Mouse (Mus musculus): ENCODE measurements around the gene Hbb-y.
"Not testable (repeated sequence)": the region's sequence is repeated elsewhere in the genome, so short reads cannot be mapped to it uniquely, and the experiment has no call there.

Hbb-y gene

GRCm38 (mm10) chr7:103853090-103853489 is at the start of gene Hbb-y:
Hbb-y (minus strand) TSS chr7:103853216.
- DNase-seq (ENCODE audit: extremely low spot score, low read depth, low spot score), result no peak

- DNase-seq (ENCODE audit: extremely low spot score, low read depth, low spot score), result no peak
Observed at GRCm38 (mm10) chr7:103894385-103894784, 41.4 kb upstream of the Hbb-y start, which contains the start of gene Olfr64. Olfr64 (minus strand) TSS chr7:103894485.

GRCm38 (mm10) chr7:103886152-103886551 is 33.1 kb upstream of the Hbb-y start, which contains the start of gene Olfr66:
Olfr66 (minus strand) TSS chr7:103886252.
- DNase-seq (ENCODE audit: extremely low spot score, low read depth, low spot score), result no peak

- no peak for DNase-seq (ENCODE audit: extremely low spot score, low read depth, low spot score)
Observed at GRCm38 (mm10) chr7:103877093-103877492, 24.1 kb upstream of the Hbb-y start.

- no peak for DNase-seq (ENCODE audit: extremely low spot score, low read depth, low spot score)
Observed at GRCm38 (mm10) chr7:103874451-103874850, 21.4 kb upstream of the Hbb-y start.

GRCm38 (mm10) chr7:103873064-103873463 is 20.0 kb upstream of the Hbb-y start:
- DNase-seq (ENCODE audit: extremely low spot score, low read depth, low spot score), result no peak

GRCm38 (mm10) chr7:103870667-103871066 is 17.7 kb upstream of the Hbb-y start:
- DNase-seq (ENCODE audit: extremely low spot score, low read depth, low spot score), result no peak

- no peak for DNase-seq (ENCODE audit: extremely low spot score, low read depth, low spot score)
Observed at GRCm38 (mm10) chr7:103865716-103866115, 12.7 kb upstream of the Hbb-y start.

GRCm38 (mm10) chr7:103861531-103861930 is 8.5 kb upstream of the Hbb-y start:
- DNase-seq (ENCODE audit: extremely low spot score, low read depth, low spot score), result no peak

GRCm38 (mm10) chr7:103860855-103861254 is 7.8 kb upstream of the Hbb-y start:
- peak; percentile 22 for DNase-seq (ENCODE audit: extremely low spot score, low read depth, low spot score)

GRCm38 (mm10) chr7:103859076-103859475 is 6.1 kb upstream of the Hbb-y start:
- DNase-seq (ENCODE audit: extremely low spot score, low read depth, low spot score), result no peak

GRCm38 (mm10) chr7:103854669-103855068 is 1.7 kb upstream of the Hbb-y start:
- no peak for DNase-seq (ENCODE audit: extremely low spot score, low read depth, low spot score)

GRCm38 (mm10) chr7:103844525-103845325 is 8.3 kb downstream of the Hbb-y start:
- no peak for DNase-seq (ENCODE audit: extremely low spot score, low read depth, low spot score)

GRCm38 (mm10) chr7:103843034-103843433 is 10.0 kb downstream of the Hbb-y start, which contains the start of gene Hbb-bh1:
Hbb-bh1 (minus strand) TSS chr7:103843164.
- no peak for DNase-seq (ENCODE audit: extremely low spot score, low read depth, low spot score)

GRCm38 (mm10) chr7:103840268-103840667 is 12.7 kb downstream of the Hbb-y start, which contains the start of gene Hbb-bh2:
Hbb-bh2 (minus strand) TSS chr7:103840520.
- DNase-seq (ENCODE audit: extremely low spot score, low read depth, low spot score), result no peak

GRCm38 (mm10) chr7:103827808-103828207 is 25.2 kb downstream of the Hbb-y start, which contains the start of gene Hbb-bs:
Hbb-bs (minus strand) TSS chr7:103828096.
- no peak for DNase-seq (ENCODE audit: extremely low spot score, low read depth, low spot score)

- DNase-seq (ENCODE audit: extremely low spot score, low read depth, low spot score), result not testable (repeated sequence)
Observed at GRCm38 (mm10) chr7:103827139-103827538, 25.9 kb downstream of the Hbb-y start.

- no peak for DNase-seq (ENCODE audit: extremely low spot score, low read depth, low spot score)
Observed at GRCm38 (mm10) chr7:103826255-103826887, 26.6 kb downstream of the Hbb-y start.

- DNase-seq (ENCODE audit: extremely low spot score, low read depth, low spot score), result no peak
Observed at GRCm38 (mm10) chr7:103825536-103826254, 27.3 kb downstream of the Hbb-y start.

- no peak for DNase-seq (ENCODE audit: extremely low spot score, low read depth, low spot score)
Observed at GRCm38 (mm10) chr7:103824597-103824996, 28.4 kb downstream of the Hbb-y start.

- DNase-seq (ENCODE audit: extremely low spot score, low read depth, low spot score), result not testable (repeated sequence)
Observed at GRCm38 (mm10) chr7:103815085-103815484, 37.9 kb downstream of the Hbb-y start.
